Mouse (Mus musculus): ENCODE results near the gene Manf.

Manf gene

DNA sequence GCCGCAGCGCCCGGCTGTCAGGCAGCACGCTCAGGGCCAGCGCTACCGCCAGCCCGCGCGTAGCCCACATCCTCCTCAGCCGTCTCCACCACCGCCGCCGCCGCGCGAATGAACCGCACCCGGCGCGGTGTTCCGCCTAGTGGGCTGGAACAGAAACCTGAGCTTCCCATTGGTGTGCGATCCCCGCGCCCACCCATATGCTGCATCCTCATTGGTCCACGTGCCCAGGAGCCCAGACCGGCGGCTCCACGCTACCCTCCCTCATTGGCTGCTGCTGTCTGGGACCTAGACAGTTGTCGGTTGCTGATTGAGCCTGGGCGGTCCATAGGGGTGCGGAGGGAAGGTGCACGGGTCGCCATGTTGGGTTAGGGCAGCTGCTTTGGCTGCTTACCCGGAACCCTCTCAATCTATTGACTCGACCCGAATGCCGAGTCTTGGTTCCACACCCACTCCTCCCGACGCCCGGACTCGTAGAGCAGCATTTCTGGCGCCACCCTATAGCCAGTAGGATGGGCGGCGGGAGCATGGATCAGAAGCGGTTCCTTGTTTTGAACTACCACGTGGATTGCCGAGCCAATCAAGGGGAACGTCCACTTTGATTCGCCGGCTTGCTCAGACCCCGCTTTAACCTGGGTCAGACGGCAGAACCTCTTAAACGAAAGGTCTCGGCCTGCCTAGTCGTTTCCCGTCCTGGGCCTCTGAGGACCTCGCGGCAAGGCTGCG is at the start of gene Manf:
Gene Manf, minus strand, starts transcription at position 151 of the 723 bp plus-strand sequence.
- CTCF ChIA-PET = interaction anchor here (0.6 to 1.2 kb wide), 13 partner anchors 11 to 1333 kb away, joined by 3 to 8 read pairs (median 3); partner anchors contain the start of gene Mapkapk3 (in 1 of the 4)

DNA sequence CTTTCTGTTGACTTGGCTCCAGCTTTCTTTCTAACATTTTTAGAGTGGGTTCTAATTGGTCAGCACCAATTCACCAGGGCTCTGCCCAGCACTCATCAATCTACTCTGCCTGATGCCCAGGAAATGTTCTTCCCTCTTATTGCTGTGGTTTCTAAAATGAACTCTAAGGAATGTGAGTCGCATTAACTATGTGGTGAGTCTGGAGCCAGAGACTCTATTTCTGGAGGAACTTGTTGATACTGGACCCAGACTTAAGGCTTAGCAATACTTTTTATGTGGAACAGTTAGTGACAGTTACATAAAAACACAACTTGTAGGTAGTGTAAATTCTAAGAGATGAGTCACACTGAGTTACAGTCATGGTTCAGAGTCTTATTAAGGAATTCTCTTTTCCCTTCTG is 43.2 kb upstream of the Manf start:
- POLR2A ChIA-PET = no interaction called here
- CTCF ChIA-PET = interaction anchor here in 1 of 4 experiments (0.6 kb wide), 1 partner anchor 79 kb away, joined by 3 read pairs; no protein-coding TSS in a partner anchor

More for the DNA sequence above, at the start of gene Manf:
- POLR2A ChIA-PET = interaction anchor here (0.5 to 3.3 kb wide), 146 partner anchors 8 to 1372 kb away, joined by 3 to 32 read pairs (median 4); partner anchors contain the start of genes Parp3 (in 3 of the 4), Cish (in 2 of the 4), Dock3 (in 2 of the 4) and Mapkapk3 (in 2 of the 4)

DNA sequence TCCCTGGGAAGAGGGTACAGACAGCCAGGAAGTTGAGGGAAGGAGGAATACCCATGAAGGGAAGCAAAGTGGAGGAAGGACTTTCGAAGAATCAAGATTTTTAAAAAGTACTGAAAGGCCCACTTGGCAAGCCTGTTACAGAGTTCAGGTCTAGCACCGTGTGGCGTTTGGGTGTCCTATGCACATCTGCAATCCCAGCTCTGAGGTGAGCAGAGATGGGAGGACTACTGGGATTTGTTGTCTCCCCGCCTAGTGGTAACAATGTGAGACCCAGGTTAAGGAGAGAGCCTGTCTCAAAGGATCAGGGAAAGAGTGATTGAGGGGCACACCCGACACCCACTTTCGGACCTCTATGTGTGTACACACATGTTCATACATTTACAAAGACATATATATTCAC is 23.1 kb upstream of the Manf start:
- POLR2A ChIA-PET = no interaction called here
- CTCF ChIA-PET = interaction anchor here in 1 of 4 experiments (0.5 kb wide), 1 partner anchor 1046 kb away, joined by 3 read pairs; no protein-coding TSS in a partner anchor

GRCm38 (mm10) chr9:106913759-106914158 is 22.0 kb upstream of the Manf start:
- POLR2A ChIA-PET = interaction anchor here in 1 of 4 experiments (3.8 kb wide), 1 partner anchor 22 kb away, joined by 15 read pairs; the partner anchor contains the start of gene Manf
- CTCF ChIA-PET = interaction anchor here in 1 of 4 experiments (1.2 kb wide), 1 partner anchor 382 kb away, joined by 4 read pairs; no protein-coding TSS in a partner anchor

DNA sequence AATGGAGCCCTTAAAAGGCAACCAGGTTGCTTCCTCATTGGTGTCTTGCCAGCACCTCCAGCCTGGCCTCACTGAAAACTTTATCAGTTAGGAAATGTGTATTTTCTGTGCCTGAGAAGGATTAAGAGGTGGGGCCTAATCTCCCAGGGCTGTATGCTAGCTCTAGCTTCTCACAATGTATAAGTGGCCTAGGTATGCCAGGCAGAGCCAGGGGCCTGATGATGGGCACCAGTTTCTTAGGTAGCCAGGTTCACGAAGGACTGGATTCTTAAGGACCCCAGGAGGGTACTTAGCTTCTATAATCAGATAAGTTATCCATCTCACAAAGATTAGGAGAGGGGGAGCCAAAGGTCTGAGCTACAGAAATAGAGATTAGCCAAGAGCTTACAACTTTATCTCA is 19.8 kb upstream of the Manf start:
- ChIA-PET POLR2A (interaction anchor here in 2 of 4 experiments (1.0 to 3.8 kb wide), 2 partner anchors 20 kb away, joined by 4 to 15 read pairs; partner anchors contain the start of gene Manf (in 2 of the 2)), CTCF (interaction anchor here in 1 of 4 experiments (0.6 kb wide), 1 partner anchor 14 kb away, joined by 3 read pairs; no protein-coding TSS in a partner anchor)

DNA sequence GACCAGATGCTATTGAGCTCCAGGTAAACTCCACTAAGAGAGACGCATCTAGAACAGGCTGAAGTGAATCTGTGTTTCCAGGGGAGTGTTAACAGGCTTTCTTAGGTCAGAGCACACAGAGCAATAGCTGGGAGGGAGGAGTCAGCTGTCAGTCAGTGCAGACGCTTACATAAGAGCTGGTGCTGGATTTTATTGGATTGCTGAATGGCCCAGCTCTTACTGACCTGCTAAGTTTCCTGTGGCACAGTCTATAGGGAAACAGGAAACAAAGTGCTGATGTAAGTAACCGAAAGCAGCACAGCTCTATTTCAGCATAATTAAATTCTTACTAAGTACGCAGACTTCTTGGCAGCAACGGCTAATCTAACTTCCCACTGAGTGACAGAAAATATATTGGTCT is 16.9 kb upstream of the Manf start:
- ChIA-PET POLR2A (interaction anchor here in 2 of 4 experiments (1.4 to 2.3 kb wide), 2 partner anchors 17 kb away, joined by 3 to 9 read pairs; partner anchors contain the start of gene Manf (in 2 of the 2)), CTCF (no interaction called here)

DNA sequence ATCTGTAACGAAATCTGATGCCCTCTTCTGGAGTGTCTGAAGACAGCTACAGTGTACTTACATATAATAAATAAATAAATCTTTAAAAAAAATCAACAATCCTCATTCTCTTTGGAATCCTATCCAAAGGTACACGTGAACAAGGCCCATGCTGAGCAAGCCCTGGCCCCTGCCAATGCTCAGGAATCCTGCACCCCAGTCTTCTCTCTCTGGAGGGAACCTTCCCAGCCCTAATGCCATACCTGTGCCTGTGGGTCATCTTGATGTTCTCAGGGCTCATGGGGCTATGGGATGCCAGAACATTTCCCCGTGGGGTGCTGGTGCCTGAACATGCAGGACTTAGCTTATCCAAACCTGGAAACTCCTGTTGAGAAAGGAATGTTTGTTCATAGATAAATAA is 16.4 kb upstream of the Manf start:
- ChIA-PET POLR2A (interaction anchor here in 2 of 4 experiments (1.4 to 2.3 kb wide), 2 partner anchors 16 to 17 kb away, joined by 3 to 9 read pairs; partner anchors contain the start of gene Manf (in 2 of the 2)), CTCF (no interaction called here)

- POLR2A ChIA-PET = interaction anchor here in 1 of 4 experiments (1.4 kb wide), 1 partner anchor 15 kb away, joined by 5 read pairs; the partner anchor contains the start of gene Manf
- CTCF ChIA-PET = interaction anchor here in 1 of 4 experiments (0.5 kb wide), 1 partner anchor 373 kb away, joined by 3 read pairs; no protein-coding TSS in a partner anchor
These were observed 14.8 kb upstream of the Manf start for GRCm38 (mm10) chr9:106906597-106906996.

DNA sequence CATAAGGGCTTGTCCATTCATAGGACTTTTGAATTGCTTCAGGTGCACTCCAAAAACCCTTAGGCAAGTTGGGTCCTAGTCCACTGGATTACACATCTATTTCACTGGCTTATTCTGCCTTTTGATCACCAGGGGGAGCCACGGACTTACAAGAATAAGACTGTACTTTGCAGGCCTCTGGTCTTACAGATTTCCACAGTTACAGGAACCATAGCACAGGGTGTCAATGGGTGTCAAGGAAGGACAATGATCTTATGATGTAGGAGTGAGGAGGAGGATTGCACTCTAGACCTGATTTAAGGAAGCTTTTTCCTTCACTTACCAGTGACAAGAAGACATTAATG is 12.0 kb upstream of the Manf start:
- POLR2A ChIA-PET = interaction anchor here in 2 of 4 experiments (1.5 to 4.6 kb wide), 3 partner anchors 12 to 81 kb away, joined by 3 to 32 read pairs (median 3); partner anchors contain the start of gene Manf (in 2 of the 2)
- CTCF ChIA-PET = interaction anchor here in 2 of 4 experiments (0.6 to 1.6 kb wide), 2 partner anchors 12 to 461 kb away, joined by 3 to 5 read pairs; partner anchors contain the start of gene Manf (in 1 of the 2)

DNA sequence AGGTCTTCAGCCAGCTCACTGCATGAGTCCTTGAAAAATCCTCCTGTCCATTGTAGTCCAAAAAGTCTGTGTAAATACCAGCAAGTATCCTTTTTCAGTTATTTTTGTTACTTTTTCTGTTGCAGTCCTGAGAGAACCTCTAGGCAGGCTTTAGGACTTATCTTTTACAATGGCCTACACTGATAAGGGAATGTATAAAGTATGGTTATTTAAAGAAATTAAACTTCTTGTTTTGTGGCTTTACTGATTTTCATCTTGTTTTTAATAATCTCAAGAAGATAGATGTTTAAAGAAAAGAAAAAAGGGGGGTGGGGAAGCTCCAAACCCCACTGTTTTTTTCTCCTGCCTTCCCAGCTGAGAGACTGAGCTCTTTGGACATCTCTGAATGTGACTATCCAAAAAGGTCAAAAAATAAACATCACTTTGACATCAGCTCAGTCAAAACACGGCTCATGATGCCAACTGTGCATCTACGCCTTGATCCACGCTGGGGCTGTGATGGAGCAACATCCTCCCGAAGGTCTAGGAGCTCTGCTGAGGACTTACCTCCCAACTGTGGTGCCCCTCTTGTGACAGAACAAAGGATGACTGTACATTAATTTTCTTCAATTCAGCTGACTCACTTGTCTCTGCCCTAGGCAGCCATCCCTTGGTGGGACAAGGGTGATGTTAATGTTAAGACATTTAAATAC is 11.5 kb upstream of the Manf start:
- ChIA-PET CTCF (interaction anchor here in 2 of 4 experiments (1.1 to 1.6 kb wide), 2 partner anchors 11 to 12 kb away, joined by 3 read pairs; partner anchors contain the start of gene Manf (in 2 of the 2)), POLR2A (interaction anchor here in 3 of 4 experiments (0.6 to 4.6 kb wide), 6 partner anchors 11 to 681 kb away, joined by 3 to 32 read pairs (median 3); partner anchors contain the start of gene Manf (in 3 of the 3))

GRCm38 (mm10) chr9:106901596-106901995 is 9.8 kb upstream of the Manf start:
- ChIA-PET CTCF (no interaction called here), POLR2A (interaction anchor here in 2 of 4 experiments (1.3 to 4.6 kb wide), 3 partner anchors 10 to 55 kb away, joined by 3 to 32 read pairs (median 5); partner anchors contain the start of gene Manf (in 2 of the 2))

DNA sequence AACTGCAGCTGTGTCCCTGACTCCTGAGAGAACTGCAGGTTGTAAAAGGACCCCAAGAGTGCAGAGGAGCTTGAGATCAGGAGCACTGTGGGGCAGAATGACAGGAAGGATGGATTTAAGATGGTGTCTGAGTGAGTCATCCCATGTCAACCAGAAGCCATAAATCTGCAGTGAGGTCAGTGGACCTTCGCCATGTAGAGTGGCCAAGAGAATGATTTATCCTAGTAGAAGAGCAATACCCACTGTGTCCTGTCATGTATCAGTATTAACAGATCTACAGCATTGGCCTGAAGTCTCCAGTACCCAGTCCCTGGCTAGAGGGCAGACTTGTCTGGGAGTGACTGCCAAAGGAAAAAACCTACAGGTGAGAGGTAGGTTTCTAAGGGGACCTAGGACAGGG is 7.1 kb upstream of the Manf start:
- CTCF ChIA-PET = interaction anchor here in 2 of 4 experiments (0.6 to 0.9 kb wide), 2 partner anchors 255 to 295 kb away, joined by 4 to 5 read pairs; no protein-coding TSS in a partner anchor
- POLR2A ChIA-PET = interaction anchor here in 2 of 4 experiments (1.1 to 1.5 kb wide), 6 partner anchors 9 to 391 kb away, joined by 3 to 4 read pairs (median 3); partner anchors contain the start of genes Mapkapk3 (in 1 of the 2) and Rbm15b (in 1 of the 2)

- ChIA-PET POLR2A (interaction anchor here in 3 of 4 experiments (0.6 to 3.3 kb wide), 5 partner anchors 8 to 237 kb away, joined by 3 to 32 read pairs (median 5); partner anchors contain the start of gene Grm2 (in 1 of the 3)), CTCF (no interaction called here)
These were observed 1.5 kb upstream of the Manf start for GRCm38 (mm10) chr9:106893327-106893726.

DNA sequence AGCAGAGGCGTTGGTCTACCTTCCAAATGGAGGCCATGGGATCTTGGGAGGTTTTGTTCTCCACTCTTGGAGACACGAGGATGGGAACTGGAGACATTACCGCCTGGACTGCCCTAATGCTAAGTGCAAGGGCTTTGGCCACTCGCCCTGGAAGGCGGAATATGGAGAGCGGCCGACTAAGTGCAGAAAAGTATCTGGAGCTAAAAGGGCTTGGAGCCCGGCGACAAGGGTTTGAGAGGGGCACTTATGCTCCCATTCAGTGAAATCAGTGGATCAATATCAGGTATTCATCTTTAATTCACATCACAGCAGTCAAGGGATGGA is 735 bp upstream of the Manf start:
- ChIA-PET CTCF (interaction anchor here in 2 of 4 experiments (0.6 to 1.2 kb wide), 2 partner anchors 415 to 1333 kb away, joined by 3 read pairs; no protein-coding TSS in a partner anchor), POLR2A (interaction anchor here in 3 of 4 experiments (0.5 to 3.3 kb wide), 43 partner anchors 9 to 738 kb away, joined by 3 to 32 read pairs (median 5); partner anchors contain the start of genes 6430571L13Rik (in 1 of the 3), Grm2 (in 1 of the 3), Mapkapk3 (in 1 of the 3) and Parp3 (in 1 of the 3))

DNA sequence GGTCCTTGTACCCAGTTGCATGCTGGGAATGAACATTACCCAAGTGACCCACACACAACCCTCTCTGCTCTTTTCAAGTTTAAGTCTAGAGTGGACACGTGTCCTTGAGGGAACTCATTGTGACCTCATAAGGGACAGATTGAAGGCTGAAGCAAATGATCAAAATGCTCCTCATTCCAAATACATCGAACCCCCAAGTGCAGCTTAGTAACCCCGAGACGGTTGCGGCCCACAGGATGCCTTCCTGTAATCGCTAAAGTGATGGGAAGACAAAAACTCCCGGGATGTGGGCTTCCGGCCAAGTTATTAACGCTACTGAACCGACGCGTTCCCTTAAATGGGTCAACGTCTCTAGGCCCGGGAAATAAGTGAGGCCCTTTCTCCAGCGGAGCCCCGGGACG is 438 bp downstream of the Manf start:
- ChIA-PET POLR2A (interaction anchor here (0.6 to 3.3 kb wide), 122 partner anchors 8 to 784 kb away, joined by 3 to 32 read pairs (median 4); partner anchors contain the start of genes Parp3 (in 3 of the 4), Cish (in 2 of the 4), Dock3 (in 2 of the 4) and Mapkapk3 (in 2 of the 4)), CTCF (interaction anchor here (0.6 to 1.2 kb wide), 12 partner anchors 12 to 484 kb away, joined by 3 to 8 read pairs (median 3); partner anchors contain the start of gene Mapkapk3 (in 1 of the 4))

DNA sequence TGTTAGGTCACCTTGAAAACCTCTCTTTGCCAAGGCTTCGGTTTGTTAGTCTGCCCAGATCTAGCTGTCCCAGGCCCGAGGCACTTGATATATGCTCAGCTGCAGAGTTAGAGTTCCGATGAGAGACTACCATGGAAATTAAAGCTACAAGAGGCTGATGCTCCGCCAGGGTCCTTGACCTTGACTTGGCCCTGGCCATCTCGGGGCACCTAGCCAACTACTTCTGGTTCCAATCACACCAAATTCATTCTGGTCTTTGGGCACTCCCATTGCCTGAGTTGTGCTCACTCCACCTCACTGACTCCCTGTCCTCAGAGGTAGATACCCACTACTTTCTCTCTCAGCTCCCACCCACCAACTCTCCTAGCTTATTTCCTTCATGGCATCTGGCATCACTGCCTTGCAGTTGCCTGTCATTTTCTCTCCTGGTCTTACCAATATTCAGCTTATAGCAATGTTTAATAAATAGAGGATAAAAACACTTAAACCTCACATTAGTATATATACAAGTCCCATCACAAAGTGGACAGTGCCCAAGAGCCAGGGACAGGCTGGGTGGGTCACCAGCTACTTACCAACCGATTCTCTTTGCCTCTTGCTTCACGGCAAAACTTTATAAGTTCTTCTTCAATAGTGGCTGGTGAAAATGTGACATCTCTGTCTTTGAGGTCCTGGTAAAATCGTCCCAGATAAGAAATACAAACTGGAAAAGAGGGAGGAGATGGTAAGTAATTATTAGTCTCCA is 1.1 kb downstream of the Manf start:
- ChIA-PET POLR2A (interaction anchor here in 3 of 4 experiments (1.0 to 3.3 kb wide), 31 partner anchors 8 to 785 kb away, joined by 3 to 32 read pairs (median 6); partner anchors contain the start of genes Cish (in 2 of the 3), 6430571L13Rik (in 1 of the 3), Dock3 (in 1 of the 3) and Grm2 (in 1 of the 3)), CTCF (interaction anchor here in 1 of 4 experiments (1.1 kb wide), 1 partner anchor 401 kb away, joined by 3 read pairs; no protein-coding TSS in a partner anchor)

DNA sequence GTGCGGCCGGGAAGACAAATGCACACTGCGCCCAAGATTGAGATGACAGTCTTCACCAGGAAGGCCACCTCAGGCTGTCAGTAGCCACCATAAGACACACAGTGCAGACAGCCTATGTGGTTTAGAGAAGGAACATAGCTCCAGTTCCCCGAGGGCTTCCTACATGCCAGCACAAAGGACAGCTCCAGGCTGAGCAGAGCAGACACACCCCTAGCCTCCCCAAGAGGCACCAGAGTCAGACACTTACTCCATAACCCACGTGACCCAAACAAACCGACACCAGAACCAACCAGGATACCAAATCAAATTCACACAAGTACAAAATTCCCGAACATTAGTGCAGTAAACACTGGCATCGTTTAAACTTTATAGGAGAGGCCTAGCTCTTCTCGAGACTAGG is 2.5 kb downstream of the Manf start:
- ChIA-PET POLR2A (interaction anchor here in 3 of 4 experiments (0.6 to 2.2 kb wide), 8 partner anchors 10 to 207 kb away, joined by 3 to 9 read pairs (median 4); no protein-coding TSS in a partner anchor), CTCF (interaction anchor here in 1 of 4 experiments (0.8 kb wide), 1 partner anchor 246 kb away, joined by 5 read pairs; no protein-coding TSS in a partner anchor)
